Mouse (Mus musculus): ENCODE measurements around the gene Hydin.

DNA sequence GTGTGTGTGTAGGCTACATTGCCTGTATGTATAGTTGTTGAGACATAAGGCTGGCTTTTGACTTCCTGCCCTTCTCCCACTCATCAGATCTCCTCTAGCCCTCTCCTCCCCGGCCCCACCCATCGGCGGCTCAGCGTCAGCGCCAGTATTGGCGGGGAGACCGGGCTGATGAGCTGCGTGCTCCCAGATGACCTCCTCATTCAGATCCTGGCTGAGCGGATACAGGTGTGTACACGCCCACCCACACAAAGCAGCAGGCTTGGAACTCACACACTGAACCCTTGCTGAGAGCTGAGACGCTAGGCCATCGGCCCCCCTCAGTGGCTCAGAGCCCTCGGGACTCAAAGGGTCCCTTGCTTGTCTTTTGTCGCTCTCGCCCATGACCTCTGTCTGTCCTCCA lies 256.2 kb downstream of the Hydin start:
- TF ChIP-seq CTCF (IDR thresholded peaks at IDR 0.05; ENCODE audit: low read depth, low read length) (no peak), TAL1 (conservative IDR thresholded peaks at IDR 0.05; ENCODE audit: low read depth, low read length) (no peak), GATA1 (IDR thresholded peaks at IDR 0.05; ENCODE audit: borderline replicate concordance, low read length) (no peak), GATA2 (IDR thresholded peaks at IDR 0.05; ENCODE audit: borderline replicate concordance, low read depth, low read length) (no peak)
